Mouse (Mus musculus) CD4-positive naive resting alpha-beta T cell, adult 57 days (primary cell): ENCODE data around the gene Gm3404. TPM values are rescaled to one million over a fixed set of nuclear protein-coding genes. Genes with fewer than 3 reads are reported as not detected.

Source experiments
- total RNA-seq: library from RNA; stranded (reverse); gene quantifications from one replicate; pipeline ENCODE4 v1.2.4, GENCODE M21; 2023

Gene Gm3404
- not detected for total RNA-seq

DNA sequence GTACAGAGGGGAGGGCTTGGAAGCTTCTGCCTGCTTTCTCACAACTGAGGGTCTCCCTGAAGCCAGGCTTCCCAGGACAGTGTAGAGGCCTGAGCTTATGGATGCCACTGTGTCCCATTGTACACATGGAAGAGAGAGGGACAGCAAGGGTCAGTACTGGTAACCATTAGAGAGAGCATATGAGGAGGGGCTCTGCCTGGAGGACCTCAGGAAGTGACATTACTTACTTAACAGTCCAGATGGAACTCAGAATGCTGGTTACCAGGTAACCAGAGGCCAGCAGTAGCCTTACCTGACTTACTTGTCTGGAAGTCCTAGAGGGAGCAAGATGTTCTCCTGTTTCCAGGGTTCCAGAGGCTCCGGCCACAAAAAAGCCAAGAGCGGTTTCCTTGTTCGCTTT, at the start of gene Gm3404:
Gene Gm3404 (plus strand): TSS at position 301 of the 400 bp plus-strand sequence.

DNA sequence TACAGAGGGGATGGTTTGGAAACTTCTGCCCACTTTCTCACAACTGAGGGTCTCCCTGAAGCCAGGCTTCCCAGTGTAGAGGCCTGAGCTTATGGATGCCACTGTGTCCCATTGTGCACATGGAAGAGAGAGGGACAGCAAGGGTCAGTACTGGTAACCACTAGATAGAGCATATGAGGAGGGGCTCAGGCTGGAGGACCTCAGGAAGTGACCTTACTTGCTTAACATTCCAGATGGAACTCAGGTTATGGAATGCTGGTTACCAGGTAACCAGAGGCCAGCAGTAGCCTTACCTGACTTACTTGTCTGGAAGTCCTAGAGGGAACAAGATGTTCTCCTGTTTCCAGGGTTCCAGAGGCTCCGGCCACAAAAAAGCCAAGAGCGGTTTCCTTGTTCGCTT, 43.9 kb upstream of the Gm3404 start, which contains the start of gene Gm6408:
Gene Gm6408 (plus strand): TSS at position 301 of the 400 bp plus-strand sequence.

DNA sequence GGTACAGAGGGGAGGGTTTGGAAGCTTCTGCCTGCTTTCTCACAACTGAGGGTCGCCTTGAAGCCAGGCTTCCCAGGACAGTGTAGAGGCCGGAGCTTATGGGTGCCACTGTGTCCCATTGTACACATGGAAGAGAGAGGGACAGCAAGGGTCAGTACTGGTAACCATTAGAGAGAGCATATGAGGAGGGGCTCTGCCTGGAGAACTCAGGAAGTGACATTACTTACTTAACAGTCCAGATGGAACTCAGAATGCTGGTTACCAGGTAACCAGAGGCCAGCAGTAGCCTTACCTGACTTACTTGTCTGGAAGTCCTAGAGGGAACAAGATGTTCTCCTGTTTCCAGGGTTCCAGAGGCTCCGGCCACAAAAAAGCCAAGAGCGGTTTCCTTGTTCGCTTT, 34.5 kb upstream of the Gm3404 start, which contains the start of gene Gm6370:
Gene Gm6370 (plus strand): TSS at position 301 of the 400 bp plus-strand sequence.

DNA sequence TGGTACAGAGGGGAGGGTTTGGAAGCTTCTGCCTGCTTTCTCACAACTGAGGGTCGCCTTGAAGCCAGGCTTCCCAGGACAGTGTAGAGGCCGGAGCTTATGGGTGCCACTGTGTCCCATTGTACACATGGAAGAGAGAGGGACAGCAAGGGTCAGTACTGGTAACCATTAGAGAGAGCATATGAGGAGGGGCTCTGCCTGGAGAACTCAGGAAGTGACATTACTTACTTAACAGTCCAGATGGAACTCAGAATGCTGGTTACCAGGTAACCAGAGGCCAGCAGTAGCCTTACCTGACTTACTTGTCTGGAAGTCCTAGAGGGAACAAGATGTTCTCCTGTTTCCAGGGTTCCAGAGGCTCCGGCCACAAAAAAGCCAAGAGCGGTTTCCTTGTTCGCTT, 23.5 kb upstream of the Gm3404 start, which contains the start of gene 4930449I24Rik:
Gene 4930449I24Rik (plus strand): TSS at position 301 of the 400 bp plus-strand sequence.

GRCm38 (mm10) chr5:146513823-146514222, 11.8 kb upstream of the Gm3404 start, which contains the start of gene Gm3402:
Gene Gm3402, plus strand, starts transcription at chr5:146514123.

DNA sequence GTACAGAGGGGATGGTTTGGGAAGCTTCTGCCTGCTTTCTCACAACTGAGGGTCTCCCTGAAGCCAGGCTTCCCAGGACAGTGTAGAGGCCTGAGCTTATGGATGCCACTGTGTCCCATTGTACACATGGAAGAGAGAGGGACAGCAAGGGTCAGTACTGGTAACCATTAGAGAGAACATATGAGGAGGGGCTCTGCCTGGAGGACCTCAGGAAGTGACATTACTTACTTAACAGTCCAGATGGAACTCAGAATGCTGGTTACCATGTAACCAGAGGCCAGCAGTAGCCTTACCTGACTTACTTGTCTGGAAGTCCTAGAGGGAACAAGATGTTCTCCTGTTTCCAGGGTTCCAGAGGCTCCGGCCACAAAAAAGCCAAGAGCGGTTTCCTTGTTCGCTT, 11.7 kb downstream of the Gm3404 start, which contains the start of gene Gm3409:
Gene Gm3409 (plus strand): TSS at position 301 of the 400 bp plus-strand sequence.

GRCm38 (mm10) chr5:146555836-146556235, 30.2 kb downstream of the Gm3404 start, which contains the start of gene Gm3415:
Gene Gm3415, plus strand, starts transcription at chr5:146556136.

Other genes starting within 250 kb of the Gm3404 start
- gene Wasf3, start 140.8 kb upstream of the Gm3404 start, total RNA-seq, result not detected
- gene Gm6408, start 43.8 kb upstream of the Gm3404 start, total RNA-seq, result not detected
- gene Gm6370, start 34.4 kb upstream of the Gm3404 start, total RNA-seq, result not detected
- not detected for gene 4930449I24Rik, start 23.4 kb upstream of the Gm3404 start, total RNA-seq
- gene Gm3402, start 11.7 kb upstream of the Gm3404 start, total RNA-seq, result not detected
- not detected for gene Gm3409, start 11.8 kb downstream of the Gm3404 start, total RNA-seq
- not detected for gene Gm3415, start 30.3 kb downstream of the Gm3404 start, total RNA-seq
- not detected for gene Gpr12, start 59.4 kb downstream of the Gm3404 start, total RNA-seq